Mouse (Mus musculus): ENCODE measurements around the gene Armcx1. TPM values are rescaled to one million over a fixed set of nuclear protein-coding genes. Genes with fewer than 3 reads are reported as not detected.
A peak's percentile ranks its signal among the peaks of the same experiment; 100 is the strongest.

Armcx1 gene
- polyA plus RNA-seq, 1 experiment = 2.8 TPM

DNA sequence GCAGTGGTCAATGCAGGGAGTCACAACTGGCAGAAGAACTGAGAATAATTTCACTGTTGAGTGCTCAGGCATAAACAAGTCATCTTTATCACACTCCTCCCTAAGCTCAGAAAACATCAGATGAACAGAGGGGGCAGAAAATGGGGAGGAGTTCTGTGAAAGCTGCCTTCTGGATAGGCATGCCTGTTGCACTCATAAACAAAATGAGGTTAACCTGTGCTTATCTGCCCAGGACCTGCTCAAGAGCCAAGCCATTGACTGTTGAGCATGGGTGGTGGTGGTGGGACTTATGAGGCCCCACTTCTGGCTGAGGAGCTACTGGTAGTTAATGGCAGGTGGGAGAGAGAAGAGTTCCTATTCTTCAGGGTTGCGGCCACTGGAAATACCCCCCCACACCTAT, 20.0 kb downstream of the Armcx1 start:
- TF ChIP-seq POLR2A (IDR thresholded peaks at IDR 0.05; ENCODE audit: control insufficient read depth, extremely low read depth, insufficient read depth, low read length, poor library complexity) (no peak), CTCF (IDR thresholded peaks at IDR 0.05; ENCODE audit: borderline replicate concordance, control insufficient read depth, extremely low read depth, insufficient read depth, low read length, poor library complexity) (no peak)
- no peak for DNase-seq
- Histone ChIP-seq H3K4me1 (replicated peaks; ENCODE audit: control insufficient read depth, insufficient read depth, low read length) (peaks cover 7% of the 10 kb centered on the region; the same call in 1 of the 2 replicates), H3K4me3 (ENCODE audit: control insufficient read depth, insufficient read depth, low read length) (no peak overlapping the region), H3K36me3 (ENCODE audit: control insufficient read depth, insufficient read depth, low read length) (no peaks in the 10 kb centered on the region), H3K27me3 (ENCODE audit: control insufficient read depth, insufficient read depth, low read length) (no peaks in the 10 kb centered on the region), H3K27ac (ENCODE audit: control insufficient read depth, insufficient read depth, low read length) (no peak overlapping the region)
- WGBS = 100% methylated on average over 1 of the region's 1 CpGs

DNA sequence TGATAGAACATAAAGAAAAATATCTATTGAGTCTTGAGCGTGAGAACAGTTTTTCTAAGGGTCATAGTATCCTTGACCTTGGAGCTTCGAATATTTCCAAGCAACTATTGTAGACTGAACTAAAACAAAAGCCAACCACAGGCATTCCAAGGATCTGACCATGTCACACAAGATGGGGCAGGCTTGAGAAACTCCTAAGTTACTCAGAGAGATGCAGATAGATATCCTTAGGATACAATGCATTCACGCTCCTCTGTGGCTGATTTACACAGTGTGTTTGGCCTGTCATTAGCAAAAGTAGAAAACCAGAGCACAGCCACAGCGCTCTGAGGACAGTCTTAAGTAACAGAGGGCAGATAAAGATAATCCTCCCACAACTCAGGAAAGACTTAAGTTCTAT, 21.4 kb downstream of the Armcx1 start:
- no peaks in the 10 kb centered on the region for H3K36me3 ChIP-seq (ENCODE audit: control insufficient read depth, insufficient read depth, low read length)
- H3K4me1 ChIP-seq (replicated peaks; ENCODE audit: control insufficient read depth, insufficient read depth, low read length) = no peaks in the 10 kb centered on the region
- H3K4me3 ChIP-seq (ENCODE audit: control insufficient read depth, insufficient read depth, low read length) = no peak overlapping the region
- no peak for DNase-seq
- WGBS = 93% methylated on average over 4 of the region's 4 CpGs
- TF ChIP-seq POLR2A (IDR thresholded peaks at IDR 0.05; ENCODE audit: control insufficient read depth, extremely low read depth, insufficient read depth, low read length, poor library complexity) = no peak
- no peak for TF ChIP-seq CTCF (IDR thresholded peaks at IDR 0.05; ENCODE audit: borderline replicate concordance, control insufficient read depth, extremely low read depth, insufficient read depth, low read length, poor library complexity)
- no peak overlapping the region for H3K27ac ChIP-seq (ENCODE audit: control insufficient read depth, insufficient read depth, low read length)
- H3K27me3 ChIP-seq (ENCODE audit: control insufficient read depth, insufficient read depth, low read length) = no peaks in the 10 kb centered on the region

DNA sequence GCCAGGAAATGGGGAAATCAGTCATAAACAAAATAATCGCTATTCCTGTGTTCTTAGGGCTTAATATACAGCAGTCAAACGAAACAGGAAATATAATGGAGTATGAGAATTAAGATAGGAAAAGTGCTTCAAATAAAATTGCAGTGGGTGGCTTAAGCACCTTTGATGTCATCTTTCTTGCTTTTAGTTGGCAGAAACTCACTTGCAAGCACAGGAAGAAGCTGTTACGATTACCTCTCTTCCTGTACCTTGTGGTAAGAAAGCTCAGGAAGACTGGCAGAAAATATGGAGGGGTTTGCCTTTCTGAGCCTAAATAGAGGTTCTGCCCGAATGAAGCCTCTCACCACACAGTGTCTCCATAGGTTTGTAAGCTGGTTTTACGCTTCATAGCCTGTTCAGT, 24.1 kb downstream of the Armcx1 start:
- no peak for DNase-seq
- H3K27me3 ChIP-seq (ENCODE audit: control insufficient read depth, insufficient read depth, low read length) = no peaks in the 10 kb centered on the region
- TF ChIP-seq POLR2A (IDR thresholded peaks at IDR 0.05; ENCODE audit: control insufficient read depth, extremely low read depth, insufficient read depth, low read length, poor library complexity) (no peak), CTCF (IDR thresholded peaks at IDR 0.05; ENCODE audit: borderline replicate concordance, control insufficient read depth, extremely low read depth, insufficient read depth, low read length, poor library complexity) (no peak)
- peak overlapping the region; percentile 34; the same call in 1 of the 2 replicates for H3K27ac ChIP-seq (ENCODE audit: control insufficient read depth, insufficient read depth, low read length)
- peaks cover 4% of the 10 kb centered on the region for H3K4me1 ChIP-seq (replicated peaks; ENCODE audit: control insufficient read depth, insufficient read depth, low read length)
- H3K4me3 ChIP-seq (ENCODE audit: control insufficient read depth, insufficient read depth, low read length) = no peak overlapping the region
- H3K36me3 ChIP-seq (ENCODE audit: control insufficient read depth, insufficient read depth, low read length) = no peaks in the 10 kb centered on the region
- WGBS = 24% methylated on average over 5 of the region's 5 CpGs

DNA sequence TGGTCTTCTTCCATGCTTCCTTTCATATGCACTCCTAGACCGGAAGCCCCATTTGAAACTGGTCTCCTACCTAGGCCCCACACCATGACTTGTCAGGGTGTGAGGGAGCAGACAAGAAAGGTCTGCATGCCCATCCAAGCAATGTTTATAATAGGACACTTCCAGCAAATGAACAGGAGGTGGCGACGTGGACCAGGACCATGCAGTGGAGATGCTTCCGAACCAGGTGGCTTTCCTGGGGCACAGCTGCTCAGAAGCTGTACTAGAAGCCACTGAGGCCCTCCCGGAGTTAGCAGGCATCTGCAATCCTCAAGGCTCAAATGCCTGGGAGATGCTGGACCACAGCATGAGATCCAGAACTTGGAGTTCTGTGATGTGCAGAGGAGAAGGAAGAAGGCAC, 28.7 kb downstream of the Armcx1 start:
- WGBS = 13% methylated on average over 5 of the region's 5 CpGs
- DNase-seq = peak; percentile 38
- TF ChIP-seq POLR2A (IDR thresholded peaks at IDR 0.05; ENCODE audit: control insufficient read depth, extremely low read depth, insufficient read depth, low read length, poor library complexity) (no peak), CTCF (IDR thresholded peaks at IDR 0.05; ENCODE audit: borderline replicate concordance, control insufficient read depth, extremely low read depth, insufficient read depth, low read length, poor library complexity) (peak; percentile 22; the same call in 1 of the 2 replicates)

DNA sequence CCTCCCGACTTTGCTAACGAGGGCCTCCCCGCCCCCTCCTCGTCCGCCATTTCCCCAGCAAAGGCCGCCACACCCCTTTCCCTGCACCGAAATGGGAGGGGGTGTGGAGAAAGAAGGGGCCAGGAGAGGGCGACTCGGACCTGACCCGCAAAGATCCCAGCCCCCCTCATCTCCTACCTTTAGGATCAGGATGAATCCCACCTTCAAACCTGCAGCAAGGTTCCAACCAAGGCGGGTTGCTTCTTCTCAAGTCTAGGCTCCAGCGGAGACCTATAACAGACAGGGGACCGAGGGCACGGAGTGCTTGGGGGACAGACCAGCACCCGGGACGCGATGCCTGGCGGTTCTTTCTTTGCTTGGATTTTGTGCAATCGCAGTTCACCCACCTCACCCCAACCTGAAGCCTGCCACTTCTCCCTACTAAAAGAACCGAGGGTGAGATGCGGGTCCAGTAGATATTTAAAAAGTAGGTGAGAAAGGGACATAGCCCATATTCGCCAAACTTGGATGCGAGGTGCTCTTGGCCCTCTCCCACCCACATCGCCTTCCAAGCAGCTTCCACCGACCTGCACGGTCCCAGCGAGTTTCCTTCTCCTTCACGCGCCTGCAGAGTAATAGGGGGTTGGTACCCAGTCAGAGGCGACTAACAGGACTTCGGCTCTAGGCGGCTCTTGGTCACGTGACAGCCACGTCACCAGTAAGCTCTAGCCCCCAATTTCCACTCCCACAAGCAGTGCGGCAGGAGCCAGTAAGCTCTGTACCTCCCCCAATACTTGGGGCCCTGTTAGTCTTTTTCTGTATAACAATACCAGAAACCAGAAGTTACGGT, 33.2 kb downstream of the Armcx1 start, which contains the start of gene Armcx6:
Gene Armcx6, minus strand, starts transcription at position 654 of the 829 bp plus-strand sequence.
- WGBS = under 1% methylated on average over 34 of the region's 36 CpGs
- Histone ChIP-seq H3K27me3 (ENCODE audit: control insufficient read depth, insufficient read depth, low read length) (no peaks in the 10 kb centered on the region), H3K36me3 (ENCODE audit: control insufficient read depth, insufficient read depth, low read length) (no peaks in the 10 kb centered on the region), H3K27ac (ENCODE audit: control insufficient read depth, insufficient read depth, low read length) (no peak within 1 kb of the TSS), H3K4me1 (replicated peaks; ENCODE audit: control insufficient read depth, insufficient read depth, low read length) (peaks cover 16% of the 10 kb centered on the region), H3K4me3 (ENCODE audit: control insufficient read depth, insufficient read depth, low read length) (peak within 1 kb of the TSS; percentile 53)
- TF ChIP-seq POLR2A (IDR thresholded peaks at IDR 0.05; ENCODE audit: control insufficient read depth, extremely low read depth, insufficient read depth, low read length, poor library complexity) (no peak), CTCF (IDR thresholded peaks at IDR 0.05; ENCODE audit: borderline replicate concordance, control insufficient read depth, extremely low read depth, insufficient read depth, low read length, poor library complexity) (no peak)
- peak; percentile 67 for DNase-seq

More for the DNA sequence above, 28.7 kb downstream of the Armcx1 start:
- H3K27me3 ChIP-seq (ENCODE audit: control insufficient read depth, insufficient read depth, low read length) = no peaks in the 10 kb centered on the region
- no peak overlapping the region for H3K27ac ChIP-seq (ENCODE audit: control insufficient read depth, insufficient read depth, low read length)
- no peak overlapping the region for H3K4me3 ChIP-seq (ENCODE audit: control insufficient read depth, insufficient read depth, low read length)
- peaks cover 16% of the 10 kb centered on the region for H3K4me1 ChIP-seq (replicated peaks; ENCODE audit: control insufficient read depth, insufficient read depth, low read length)
- no peaks in the 10 kb centered on the region for H3K36me3 ChIP-seq (ENCODE audit: control insufficient read depth, insufficient read depth, low read length)

DNA sequence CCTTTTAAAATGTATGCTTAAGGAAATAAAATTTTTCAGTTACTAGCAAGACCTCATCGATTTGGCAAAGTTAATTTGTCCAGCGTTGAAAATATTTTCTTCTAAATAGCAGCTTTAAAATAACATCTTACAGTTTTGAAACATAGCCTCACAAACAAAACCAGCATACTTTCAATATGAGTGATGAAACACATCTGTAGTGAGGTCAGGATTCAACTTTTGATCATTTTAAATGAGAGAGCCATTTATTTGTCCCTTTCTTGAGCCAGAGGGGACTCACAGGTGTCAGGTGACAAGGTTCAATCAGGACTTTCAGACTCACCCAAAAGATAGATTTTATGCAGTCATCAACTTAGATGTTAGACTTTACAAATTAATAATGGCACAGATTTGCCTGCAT, 34.1 kb downstream of the Armcx1 start:
- no peak for DNase-seq
- H3K4me3 ChIP-seq (ENCODE audit: control insufficient read depth, insufficient read depth, low read length) = no peak overlapping the region
- peaks cover 11% of the 10 kb centered on the region for H3K4me1 ChIP-seq (replicated peaks; ENCODE audit: control insufficient read depth, insufficient read depth, low read length)
- TF ChIP-seq CTCF (IDR thresholded peaks at IDR 0.05; ENCODE audit: borderline replicate concordance, control insufficient read depth, extremely low read depth, insufficient read depth, low read length, poor library complexity) (no peak), POLR2A (IDR thresholded peaks at IDR 0.05; ENCODE audit: control insufficient read depth, extremely low read depth, insufficient read depth, low read length, poor library complexity) (no peak)
- 50% methylated on average over 2 of the region's 2 CpGs for WGBS
- H3K36me3 ChIP-seq (ENCODE audit: control insufficient read depth, insufficient read depth, low read length) = no peaks in the 10 kb centered on the region
- no peak overlapping the region for H3K27ac ChIP-seq (ENCODE audit: control insufficient read depth, insufficient read depth, low read length)
- no peaks in the 10 kb centered on the region for H3K27me3 ChIP-seq (ENCODE audit: control insufficient read depth, insufficient read depth, low read length)
